Mouse (Mus musculus): ENCODE data around the gene Zfp36l3. TPM values are rescaled to one million over a fixed set of nuclear protein-coding genes. Genes with fewer than 3 reads are reported as not detected.

The Zfp36l3 gene
- polyA plus RNA-seq (2014; fragmentation: Illumina TruSeq; extraction: RNeasy Lipid Tissue Mini Kit (QIAGEN cat#74804); ENCODE audit: low read depth, low replicate concordance) = not detected

DNA sequence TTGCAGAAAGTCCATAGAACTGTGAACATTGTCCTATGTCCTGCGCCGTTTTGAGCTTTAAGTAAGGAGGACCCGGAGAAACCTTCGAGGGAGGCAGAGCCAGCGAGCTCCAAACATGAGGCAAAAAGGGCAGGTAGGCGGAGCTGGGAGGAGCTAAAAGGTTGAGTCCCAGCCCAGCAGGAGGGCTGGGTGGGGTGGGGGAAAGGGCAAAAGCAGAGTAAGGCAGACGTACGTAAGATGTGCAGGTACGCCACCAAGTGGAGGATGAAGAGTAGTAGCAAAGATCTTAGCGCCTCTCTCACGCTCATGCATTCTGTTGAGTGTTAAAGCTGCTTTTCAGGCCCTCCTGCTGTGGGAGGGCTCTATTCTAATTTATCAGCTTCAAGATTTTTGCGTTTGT, at the start of gene Zfp36l3:
Gene Zfp36l3 (minus strand): TSS at position 119 of the 400 bp plus-strand sequence.

DNA sequence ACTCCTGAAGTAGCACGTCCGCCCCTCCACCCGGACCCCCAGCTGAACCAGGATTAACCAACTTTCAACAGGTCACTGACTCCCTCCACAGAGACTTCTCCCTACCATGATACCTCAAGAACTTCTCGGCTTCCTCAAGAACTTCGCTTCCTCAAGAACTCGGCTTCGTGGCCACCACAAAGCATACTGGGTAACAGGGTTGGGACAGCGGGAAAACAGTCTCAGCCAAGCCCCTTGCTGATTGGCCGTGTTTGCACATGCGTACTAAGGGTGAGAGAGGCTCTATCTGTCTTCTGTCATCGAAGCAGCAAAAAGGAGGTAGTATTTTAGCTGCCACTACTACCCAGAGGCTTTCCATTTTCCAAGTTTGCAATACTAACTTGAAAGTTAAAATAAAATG, 21.3 kb upstream of the Zfp36l3 start, which contains the start of gene Xlr:
Gene Xlr (minus strand): TSS at position 188 of the 400 bp plus-strand sequence.

DNA sequence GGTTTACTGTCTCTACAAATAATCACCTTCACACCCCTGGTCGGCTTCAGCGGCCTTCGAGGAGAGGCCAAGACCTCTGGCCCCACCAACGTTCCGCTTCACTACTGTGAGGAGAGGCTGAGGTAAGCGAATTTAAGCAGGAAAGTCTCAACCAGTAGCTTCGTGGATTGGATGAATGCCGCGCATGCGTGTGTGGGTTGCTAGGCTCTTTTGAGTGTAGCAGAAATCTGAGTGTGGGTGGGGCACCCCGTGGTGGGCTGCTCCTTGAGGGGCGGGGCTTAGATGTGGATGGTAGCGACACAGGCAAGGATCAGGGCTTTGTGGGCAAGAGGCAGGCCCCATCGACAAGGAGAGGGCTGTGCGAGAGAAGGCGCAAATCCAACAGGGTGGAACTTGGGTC, 18.5 kb downstream of the Zfp36l3 start, which contains the start of gene 1700013H16Rik:
Gene 1700013H16Rik (minus strand): TSS at position 96 of the 400 bp plus-strand sequence.

DNA sequence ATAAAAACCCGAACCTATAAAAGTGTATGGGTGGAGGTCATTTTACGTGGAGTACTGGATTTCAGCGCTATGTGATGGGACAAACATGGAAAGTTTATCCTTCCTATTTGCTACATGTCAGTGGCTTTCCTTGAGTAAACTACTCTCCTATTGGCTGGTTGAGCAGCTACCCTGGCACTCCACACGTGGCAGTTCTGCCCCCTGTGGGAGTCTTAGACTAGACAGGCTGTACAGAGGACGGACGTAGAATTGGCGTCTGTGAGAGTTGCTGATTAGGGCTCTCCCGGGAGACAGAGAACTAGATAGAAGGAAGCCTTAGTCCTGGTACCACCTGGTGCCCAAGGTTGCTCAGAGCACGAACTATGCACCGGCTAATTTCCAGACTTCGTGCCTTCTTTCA, 51.6 kb downstream of the Zfp36l3 start, which contains the start of gene 4930502E18Rik:
Gene 4930502E18Rik (plus strand): TSS at position 231 of the 400 bp plus-strand sequence.

Other genes with a start within 250 kb of the Zfp36l3 start
- gene Rtl8c, start 168.4 kb downstream of the Zfp36l3 start, polyA plus RNA-seq (2014; fragmentation: Illumina TruSeq; extraction: RNeasy Lipid Tissue Mini Kit (QIAGEN cat#74804); ENCODE audit: low read depth, low replicate concordance) = 15.5 TPM
- not detected for gene Gm14597, start 167.4 kb downstream of the Zfp36l3 start, polyA plus RNA-seq (2014; fragmentation: Illumina TruSeq; extraction: RNeasy Lipid Tissue Mini Kit (QIAGEN cat#74804); ENCODE audit: low read depth, low replicate concordance)
- gene Rtl8a, start 132.7 kb downstream of the Zfp36l3 start, polyA plus RNA-seq (2014; fragmentation: Illumina TruSeq; extraction: RNeasy Lipid Tissue Mini Kit (QIAGEN cat#74804); ENCODE audit: low read depth, low replicate concordance) = 89.7 TPM
- 90.8 TPM for gene Rtl8b, start 106.0 kb downstream of the Zfp36l3 start, polyA plus RNA-seq (2014; fragmentation: Illumina TruSeq; extraction: RNeasy Lipid Tissue Mini Kit (QIAGEN cat#74804); ENCODE audit: low read depth, low replicate concordance)
- not detected for gene 4930502E18Rik, start 51.6 kb downstream of the Zfp36l3 start, polyA plus RNA-seq (2014; fragmentation: Illumina TruSeq; extraction: RNeasy Lipid Tissue Mini Kit (QIAGEN cat#74804); ENCODE audit: low read depth, low replicate concordance)
- not detected for gene 1700013H16Rik, start 18.6 kb downstream of the Zfp36l3 start, polyA plus RNA-seq (2014; fragmentation: Illumina TruSeq; extraction: RNeasy Lipid Tissue Mini Kit (QIAGEN cat#74804); ENCODE audit: low read depth, low replicate concordance)
- gene Xlr, start 21.3 kb upstream of the Zfp36l3 start, polyA plus RNA-seq (2014; fragmentation: Illumina TruSeq; extraction: RNeasy Lipid Tissue Mini Kit (QIAGEN cat#74804); ENCODE audit: low read depth, low replicate concordance) = 3.0 TPM

All from heart, adult 10 weeks (tissue).